Mouse (Mus musculus) hindbrain, embryonic 11.5 days (tissue): Measurements from ENCODE around the gene Golm1. TPM values are rescaled to one million over a fixed set of nuclear protein-coding genes. Genes with fewer than 3 reads are reported as not detected.

Experiments
- ATAC-seq: fragments of 200-750 bp; cut with Nextera tagmentation; 2 replicates; pipeline ENCODE4 v1.8.0; 2017; ENCODE audit warnings: mild to moderate bottlenecking, moderate TSS enrichment, moderate library complexity; ENCODE audit not compliant: low FRiP score
- DNase-seq: peaks from one replicate; pipeline ENCODE4 v3.0.0-alpha.2; 2015; ENCODE audit warnings: low spot score
- H3K27ac ChIP-seq: fragments of 300-500 bp; sonication (generic); 2 replicates; pipeline ENCODE4 v1.5.1; 2014; ENCODE audit warnings: mild to moderate bottlenecking, low read depth, low read length
- H3K27me3 ChIP-seq: fragments of 300-500 bp; sonication (generic); 2 replicates; pipeline ENCODE4 v1.6.1; 2014; ENCODE audit warnings: mild to moderate bottlenecking, low read length, moderate library complexity, mixed read lengths; ENCODE audit not compliant: control insufficient read depth, insufficient read depth
- H3K36me3 ChIP-seq: fragments of 300-500 bp; sonication (generic); 2 replicates; pipeline ENCODE4 v1.6.1; 2014; ENCODE audit warnings: mild to moderate bottlenecking, low read length, moderate library complexity, mixed read lengths; ENCODE audit not compliant: control insufficient read depth, insufficient read depth
- H3K4me1 ChIP-seq: fragments of 300-500 bp; sonication (generic); replicated peaks from 2 replicates; pipeline ENCODE4 v1.6.1; 2014; ENCODE audit warnings: low read length, mixed read lengths; ENCODE audit not compliant: control insufficient read depth, insufficient read depth
- H3K4me2 ChIP-seq: fragments of 300-500 bp; sonication (generic); replicated peaks from 2 replicates; pipeline ENCODE4 v1.6.1; 2014; ENCODE audit warnings: mild to moderate bottlenecking, low read depth, low read length
- H3K4me3 ChIP-seq: fragments of 300-500 bp; sonication (generic); 2 replicates; pipeline ENCODE4 v1.5.1; 2014; ENCODE audit warnings: low read depth, low read length
- H3K9ac ChIP-seq: fragments of 300-500 bp; sonication (generic); 2 replicates; pipeline ENCODE4 v1.6.1; 2014; ENCODE audit warnings: low read depth, low read length
- H3K9me3 ChIP-seq: fragments of 300-500 bp; sonication (generic); 2 replicates; pipeline ENCODE4 v1.6.1; 2016; ENCODE audit warnings: low read length; ENCODE audit not compliant: control insufficient read depth
- WGBS: fragments of 180-500 bp; shearing (Covaris S2); extraction: QIAGEN DNeasy Blood & Tissue Kit; methylation state at CpG from one replicate; pipeline ENCODE4 v1.1.7; 2014; 5-methylcytosine and 5-hydroxymethylcytosine counted together
- polyA plus RNA-seq: library from polyadenylated mRNA; unstranded; fragments of >200 nt; fragmentation: Nextera tagmentation; extraction: Ambion mirVana; gene quantifications from 2 replicates; pipeline ENCODE4 v1.2.1, GENCODE M21; 2014

Gene Golm1
- polyA plus RNA-seq, 1 experiment from 2014 or later: 135 TPM

GRCm38 (mm10) chr13:59673597-59673996, 2.0 kb downstream of the Golm1 start:
- WGBS: 28% methylated on average over 7 of the region's 7 CpGs
- no peaks in the 10 kb centered on the region for H3K36me3 ChIP-seq
- H3K4me3 ChIP-seq: peak overlapping the region; percentile 84
- peak overlapping the region; percentile 91 for H3K27ac ChIP-seq
- peak; percentile 53 for DNase-seq
- H3K9ac ChIP-seq: peak overlapping the region; percentile 94
- H3K4me2 ChIP-seq: peak overlapping the region; percentile 71
- ATAC-seq: 0 out of 2 replicates have a peak, but pooled peaks have one; percentile 14
- H3K27me3 ChIP-seq: no peaks in the 10 kb centered on the region
- H3K9me3 ChIP-seq: no peaks in the 10 kb centered on the region
- H3K4me1 ChIP-seq: peaks cover 7% of the 10 kb centered on the region; the same call in 1 of the 2 replicates

GRCm38 (mm10) chr13:59672248-59672647, 3.4 kb downstream of the Golm1 start:
- no peak for DNase-seq
- no peaks in the 10 kb centered on the region for H3K36me3 ChIP-seq
- no peaks in the 10 kb centered on the region for H3K27me3 ChIP-seq
- no peak for ATAC-seq
- H3K4me2 ChIP-seq: 0 out of 2 replicates have a peak overlapping the region, but pooled peaks have one; percentile 7
- H3K4me1 ChIP-seq: peaks cover 7% of the 10 kb centered on the region; the same call in 1 of the 2 replicates
- no peak overlapping the region for H3K4me3 ChIP-seq
- H3K9me3 ChIP-seq: no peaks in the 10 kb centered on the region
- WGBS: 75% methylated on average over 6 of the region's 6 CpGs
- H3K27ac ChIP-seq: peak overlapping the region; percentile 45; the same call in 1 of the 2 replicates
- no peak overlapping the region for H3K9ac ChIP-seq

DNA sequence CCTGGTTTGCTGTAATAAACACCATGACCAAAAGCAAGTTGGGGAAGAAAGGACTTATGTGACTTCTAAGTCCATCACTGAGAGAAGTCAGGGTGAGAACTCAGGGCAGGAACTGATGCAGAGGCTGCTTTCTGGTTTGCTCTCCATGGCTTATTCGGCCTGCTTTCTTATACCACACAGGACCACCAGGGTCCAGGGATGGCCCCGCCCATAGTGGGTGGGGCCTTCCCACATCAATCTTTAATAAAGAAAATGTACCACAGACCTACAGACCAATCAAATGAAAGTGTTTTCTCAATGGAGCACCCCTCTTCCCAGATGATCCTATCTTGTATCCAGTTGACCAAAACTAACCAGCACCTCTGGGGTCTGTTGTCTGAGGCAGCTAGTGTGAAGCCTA, 4.1 kb downstream of the Golm1 start:
- DNase-seq (peak; percentile 66), ATAC-seq (peak; percentile 19; the same call in 1 of the 2 replicates)
- Histone ChIP-seq H3K9me3 (no peaks in the 10 kb centered on the region), H3K36me3 (no peaks in the 10 kb centered on the region), H3K27me3 (no peaks in the 10 kb centered on the region), H3K4me3 (no peak overlapping the region), H3K4me2 (no peak overlapping the region), H3K9ac (no peak overlapping the region), H3K27ac (peak overlapping the region; percentile 45), H3K4me1 (peaks cover 7% of the 10 kb centered on the region; the same call in 1 of the 2 replicates)
- WGBS: 60% methylated on average over 2 of the region's 2 CpGs

DNA sequence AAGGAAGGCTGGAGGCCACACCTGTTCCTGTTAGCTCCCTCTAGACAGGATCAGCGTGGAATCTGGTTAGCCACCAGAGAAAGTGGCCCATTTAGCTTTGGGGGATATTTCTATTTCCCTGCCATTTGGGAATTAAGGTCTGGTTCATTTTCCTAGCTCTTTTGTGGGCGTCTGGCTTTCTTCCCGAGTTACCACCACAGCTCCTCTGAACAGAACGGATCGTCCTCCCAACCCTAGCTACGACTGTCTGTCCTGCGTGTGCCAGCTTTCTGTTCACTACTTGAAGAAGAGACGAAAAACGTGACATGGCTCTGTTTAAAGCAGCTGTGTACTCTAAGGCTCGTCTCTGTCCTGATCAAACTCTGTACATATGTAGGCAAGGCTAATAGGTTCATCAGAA, 5.7 kb downstream of the Golm1 start:
- Histone ChIP-seq H3K4me1 (peaks cover 7% of the 10 kb centered on the region; the same call in 1 of the 2 replicates), H3K9me3 (no peaks in the 10 kb centered on the region), H3K4me2 (no peak overlapping the region), H3K27me3 (no peaks in the 10 kb centered on the region), H3K4me3 (no peak overlapping the region), H3K9ac (no peak overlapping the region), H3K36me3 (no peaks in the 10 kb centered on the region), H3K27ac (no peak overlapping the region)
- 92% methylated on average over 10 of the region's 10 CpGs for WGBS
- DNase-seq: no peak
- ATAC-seq: no peak

DNA sequence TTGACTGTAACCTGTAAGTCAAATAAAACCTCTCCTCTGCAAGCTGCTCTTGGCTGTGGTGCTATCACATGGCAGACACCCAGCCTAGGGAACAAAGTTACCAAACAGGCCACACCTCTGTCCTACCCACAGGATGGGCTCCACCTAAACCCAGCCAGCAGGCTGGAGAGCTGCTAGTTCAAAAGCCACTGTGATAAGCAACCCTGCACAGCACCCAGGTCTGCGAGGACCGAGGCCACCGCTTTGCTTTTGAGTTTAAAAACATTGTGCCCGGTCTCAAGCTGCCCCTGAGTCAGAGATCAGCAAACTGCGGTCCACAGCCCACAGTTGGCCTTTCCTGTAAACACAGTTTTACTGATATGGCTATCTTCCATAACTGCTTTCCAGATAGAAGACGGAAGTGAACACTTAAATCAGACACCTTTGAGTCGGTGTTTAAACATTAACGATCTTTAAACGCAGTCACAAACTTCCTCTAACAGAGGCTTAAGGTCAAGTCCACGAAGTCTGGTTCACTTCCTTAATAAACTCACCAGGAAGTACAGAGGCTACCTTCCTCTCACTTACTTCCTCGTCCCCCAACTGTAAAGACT, 7.0 kb downstream of the Golm1 start:
- H3K27me3 ChIP-seq: no peaks in the 10 kb centered on the region
- no peak overlapping the region for H3K9ac ChIP-seq
- ATAC-seq (no peak), DNase-seq (no peak)
- H3K4me3 ChIP-seq: no peak overlapping the region
- H3K4me1 ChIP-seq: peaks cover 5% of the 10 kb centered on the region; the same call in 1 of the 2 replicates
- 83% methylated on average over 11 of the region's 11 CpGs for WGBS
- H3K36me3 ChIP-seq: 0 out of 2 replicates have a peak, but pooled peaks cover 4% of the 10 kb centered on the region
- no peaks in the 10 kb centered on the region for H3K9me3 ChIP-seq
- no peak overlapping the region for H3K4me2 ChIP-seq
- no peak overlapping the region for H3K27ac ChIP-seq

DNA sequence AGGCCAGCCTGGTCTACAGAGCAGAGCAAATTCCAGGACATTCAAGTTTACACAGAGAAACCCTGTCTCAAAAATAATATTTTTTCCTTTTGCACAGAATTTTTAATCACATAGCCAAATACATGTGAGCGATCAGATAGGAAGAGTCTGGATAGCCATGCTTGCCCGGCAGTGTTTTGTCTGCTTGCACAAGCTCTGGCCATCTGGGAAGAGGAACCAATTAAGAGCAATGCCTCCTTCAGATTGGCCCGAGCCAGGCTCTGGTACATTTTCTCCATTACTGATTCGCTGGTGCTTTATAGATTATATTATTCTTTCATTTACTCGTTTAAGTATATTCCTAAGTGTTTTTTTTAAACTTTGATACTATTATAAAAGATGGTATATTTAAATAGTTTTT, 7.8 kb downstream of the Golm1 start:
- H3K9ac ChIP-seq: no peak overlapping the region
- no peak overlapping the region for H3K4me2 ChIP-seq
- H3K36me3 ChIP-seq: 0 out of 2 replicates have a peak, but pooled peaks cover 4% of the 10 kb centered on the region
- no peak overlapping the region for H3K4me3 ChIP-seq
- DNase-seq: no peak
- WGBS: 90% methylated on average over 5 of the region's 5 CpGs
- no peak for ATAC-seq
- H3K4me1 ChIP-seq: 0 out of 2 replicates have a peak, but pooled peaks cover 3% of the 10 kb centered on the region
- H3K9me3 ChIP-seq: no peaks in the 10 kb centered on the region
- H3K27me3 ChIP-seq: no peaks in the 10 kb centered on the region
- no peak overlapping the region for H3K27ac ChIP-seq

GRCm38 (mm10) chr13:59663939-59664712, 11.5 kb downstream of the Golm1 start:
- peaks cover 14% of the 10 kb centered on the region for H3K36me3 ChIP-seq
- H3K4me2 ChIP-seq: no peak overlapping the region
- no peak overlapping the region for H3K4me3 ChIP-seq
- no peaks in the 10 kb centered on the region for H3K9me3 ChIP-seq
- 95% methylated on average over 19 of the region's 19 CpGs for WGBS
- no peaks in the 10 kb centered on the region for H3K27me3 ChIP-seq
- H3K27ac ChIP-seq: no peak overlapping the region
- H3K9ac ChIP-seq: no peak overlapping the region
- ATAC-seq (no peak), DNase-seq (no peak)
- H3K4me1 ChIP-seq: no peaks in the 10 kb centered on the region

DNA sequence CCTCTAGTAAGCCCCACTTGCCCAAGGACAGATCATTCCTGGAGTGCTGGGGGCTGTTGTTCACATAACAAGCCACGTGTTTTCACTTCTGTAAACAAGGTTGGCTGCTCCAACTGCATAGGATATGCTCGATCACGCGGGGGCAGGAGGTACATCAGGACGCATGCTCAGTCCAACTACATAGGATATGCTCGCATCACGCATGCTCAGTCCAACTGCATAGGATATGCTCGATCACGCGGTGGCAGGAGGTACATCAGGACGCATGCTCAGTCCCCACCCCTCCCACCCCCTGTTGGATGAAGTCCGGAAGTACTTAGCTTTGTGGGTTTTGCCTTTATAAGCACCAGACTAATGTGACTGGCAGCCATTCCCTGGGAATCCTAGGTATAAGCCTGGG, 13.6 kb downstream of the Golm1 start:
- WGBS: 94% methylated on average over 12 of the region's 12 CpGs
- Histone ChIP-seq H3K27ac (no peak overlapping the region), H3K9ac (no peak overlapping the region), H3K27me3 (no peaks in the 10 kb centered on the region), H3K4me2 (no peak overlapping the region), H3K4me1 (0 out of 2 replicates have a peak, but pooled peaks cover 3% of the 10 kb centered on the region), H3K9me3 (no peaks in the 10 kb centered on the region), H3K4me3 (no peak overlapping the region), H3K36me3 (peaks cover 23% of the 10 kb centered on the region)
- ATAC-seq (no peak), DNase-seq (no peak)
